Mouse (Mus musculus) heart, postnatal 0 days (tissue): ENCODE measurements around the gene Agbl1.

Experiments
- CTCF ChIP-seq: IDR thresholded peaks from 2 replicates; pipeline ENCODE4 v1.5.1; 2016; ENCODE audit warnings: antibody characterized with exemption, control low read depth, low read depth
- EP300 ChIP-seq: IDR thresholded peaks from 2 replicates; pipeline ENCODE4 v1.6.1; 2016; ENCODE audit warnings: antibody characterized with exemption, low read depth

GRCm38 (mm10) chr7:76935219-76935618 is 705.5 kb downstream of the Agbl1 start:
- TF ChIP-seq CTCF (no peak), EP300 (no peak)
